Mouse (Mus musculus) Patski (cell line): ENCODE data around the gene AY358078. TPM values are rescaled to one million over a fixed set of nuclear protein-coding genes. Genes with fewer than 3 reads are reported as not detected.
"Not testable (repeated sequence)": the region's sequence is repeated elsewhere in the genome, so short reads cannot be mapped to it uniquely, and the experiment has no call there.

Source experiments
- ATAC-seq: fragments of 100-300 bp; one replicate; pipeline ENCODE4 v1.8.0; 2021
- CTCF ChIA-PET: fragments of 350-600 bp; sonication (Branson Sonifier 250); formaldehyde crosslinking; loops from one replicate; lab custom pipeline; 2022; ENCODE audit warnings: inconsistent platforms; lab: Charles Lee
- POLR2A ChIA-PET: fragments of 350-600 bp; sonication (Branson Sonifier 250); formaldehyde crosslinking; loops from one replicate; lab custom pipeline; 2022; ENCODE audit warnings: antibody characterized with exemption, inconsistent platforms; lab: Charles Lee
- DNase-seq: peaks from one replicate; pipeline ENCODE4 v3.0.0-alpha.2; 2011; ENCODE audit warnings: low read depth, low spot score
- H3K27me3 ChIP-seq: fragments of 371-371 bp; one replicate; pipeline ENCODE4 v1.5.1; 2021
- CTCF ChIP-seq: fragments of 100-300 bp; IDR thresholded peaks from one replicate; pipeline ENCODE4 v1.5.1; 2021
- in situ Hi-C: fragments of 300-500 bp; cut with MboI; formaldehyde crosslinking; loops from 3 replicates; pipeline ENCODE4 v1.11.1; 2018; ENCODE audit warnings: low pct_unique_long_range_greater_than_20kb, mixed read lengths
- polyA plus RNA-seq: library from polyadenylated mRNA; unstranded; gene quantifications from one replicate; pipeline ENCODE4 v1.2.3, GENCODE M21; 2021

AY358078 gene
- polyA plus RNA-seq, 1 experiment from 2014 or later: not detected

DNA sequence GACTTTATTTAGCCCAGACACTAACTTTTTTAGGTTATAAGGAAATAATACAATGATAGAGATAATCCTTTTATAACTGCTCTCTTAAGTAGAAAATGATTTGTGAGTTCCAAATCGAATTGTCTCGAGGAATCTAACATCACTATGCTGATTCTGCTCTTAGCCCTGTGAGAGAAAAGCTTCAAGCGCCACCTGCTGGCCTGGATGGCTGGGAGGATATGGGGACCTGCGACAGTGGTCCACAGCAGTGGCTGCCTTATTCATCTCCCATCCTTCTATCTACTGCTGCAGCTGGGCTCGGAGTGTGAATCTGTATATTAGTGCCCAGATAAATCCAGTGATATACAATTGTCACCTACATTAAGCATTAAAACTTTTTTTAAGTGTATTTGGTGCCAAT, 28.0 kb downstream of the AY358078 start:
- DNase-seq, POLR2A ChIA-PET, H3K27me3 ChIP-seq, in situ Hi-C loops, CTCF ChIA-PET: not testable (repeated sequence)
- TF ChIP-seq CTCF: peak; percentile 36
- ATAC-seq: peak; percentile 79

DNA sequence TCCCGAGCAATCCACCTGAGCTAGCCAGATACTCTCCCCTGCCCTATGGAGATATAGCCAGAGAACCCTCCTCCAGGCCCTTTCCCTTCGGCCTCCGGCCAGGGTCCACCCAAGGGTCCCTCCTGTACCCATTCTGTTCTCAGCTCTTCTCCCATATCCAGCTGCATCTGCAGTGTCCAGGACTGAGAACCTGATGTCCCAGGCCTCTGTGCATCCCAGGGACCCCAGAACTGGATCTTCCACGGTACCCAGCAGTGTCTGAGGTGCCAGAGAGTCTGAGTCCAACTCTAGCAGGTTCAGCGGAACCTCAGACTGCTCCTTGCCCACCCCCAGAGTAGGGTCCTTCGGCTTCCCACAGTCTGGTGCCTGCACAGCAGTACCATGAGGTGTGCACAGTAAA, 29.3 kb downstream of the AY358078 start:
- H3K27me3 ChIP-seq: no peaks in the 10 kb centered on the region
- TF ChIP-seq CTCF: no peak
- POLR2A ChIA-PET: no interaction called here
- DNase-seq (no peak), ATAC-seq (no peak)
- CTCF ChIA-PET: no interaction called here
- in situ Hi-C loops: no loop called here

DNA sequence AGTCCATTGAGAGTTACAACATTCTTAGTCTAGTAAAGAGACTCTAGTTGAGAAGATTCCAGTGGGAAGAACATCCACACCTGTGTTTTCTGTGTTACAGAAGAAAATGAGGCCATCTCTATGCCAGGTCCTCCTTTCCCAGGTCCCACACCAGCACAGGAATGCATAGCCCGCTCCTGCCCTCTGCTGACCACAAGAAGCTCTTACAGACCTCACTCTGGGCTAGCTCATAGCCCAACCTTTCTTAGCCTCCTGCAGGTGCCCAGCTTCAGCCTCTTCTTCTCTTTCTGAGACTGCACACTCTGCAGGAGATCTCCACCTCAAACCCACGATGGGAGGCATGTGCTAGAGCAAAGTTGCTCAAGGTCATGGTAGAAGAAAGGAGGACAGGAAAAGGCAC, 38.6 kb downstream of the AY358078 start:
- TF ChIP-seq CTCF: peak; percentile 18
- H3K27me3 ChIP-seq, POLR2A ChIA-PET, DNase-seq, CTCF ChIA-PET, in situ Hi-C loops: not testable (repeated sequence)
- ATAC-seq: peak; percentile 71

DNA sequence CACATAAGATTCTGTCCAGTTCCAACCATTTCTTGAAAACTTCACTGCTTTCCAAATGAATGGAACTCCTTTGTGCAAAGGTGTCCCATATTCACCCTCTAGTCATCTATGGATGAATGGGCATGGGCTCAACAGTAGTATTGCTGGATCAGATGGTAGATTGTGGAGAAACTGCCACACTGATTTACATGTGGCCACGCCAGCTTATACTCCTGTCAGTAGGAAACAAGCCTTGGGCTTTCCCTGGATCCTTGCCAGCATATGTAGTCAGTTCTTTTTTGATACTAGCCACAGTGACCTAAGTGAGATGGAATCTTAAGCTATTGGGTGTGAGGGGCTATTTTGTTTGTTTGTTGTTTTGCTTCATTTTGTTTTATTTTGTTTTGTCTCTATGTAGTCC, 42.4 kb downstream of the AY358078 start:
- ChIA-PET POLR2A (no interaction called here), CTCF (no interaction called here)
- no peak for TF ChIP-seq CTCF
- no peaks in the 10 kb centered on the region for H3K27me3 ChIP-seq
- in situ Hi-C loops: loop anchor here (5.0 to 10.0 kb wide), 2 partner anchors 67 to 590 kb away; partner anchors contain the start of gene Ang4
- DNase-seq (peak; percentile 10), ATAC-seq (no peak)

DNA sequence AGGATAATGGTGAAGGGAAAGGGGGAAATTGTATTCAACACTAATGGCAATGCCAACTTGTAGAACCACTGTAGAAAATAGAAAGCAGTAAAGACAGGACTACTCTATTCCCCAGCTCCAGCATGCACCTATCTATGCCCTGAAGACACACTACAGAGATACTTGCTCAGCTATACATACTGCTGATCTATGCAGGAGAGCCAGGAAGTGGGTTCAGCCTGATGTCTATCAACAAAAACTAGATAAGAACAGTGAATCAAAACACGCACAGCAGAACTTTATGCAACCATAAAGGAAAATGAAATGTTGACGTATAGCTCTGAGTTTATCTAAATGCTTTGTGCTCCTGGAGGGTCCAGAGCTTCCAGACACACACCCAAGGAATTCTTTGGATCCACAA, 42.9 kb downstream of the AY358078 start:
- ChIA-PET CTCF (interaction anchor here (0.6 to 1.1 kb wide), 2 partner anchors 36 to 41 kb away, joined by 3 read pairs; no protein-coding TSS in a partner anchor), POLR2A (no interaction called here)
- in situ Hi-C loops: loop anchor here (5.0 to 10.0 kb wide), 2 partner anchors 68 to 590 kb away; partner anchors contain the start of gene Ang4
- TF ChIP-seq CTCF: no peak
- ATAC-seq: no peak
- H3K27me3 ChIP-seq: no peaks in the 10 kb centered on the region
- DNase-seq: no peak

DNA sequence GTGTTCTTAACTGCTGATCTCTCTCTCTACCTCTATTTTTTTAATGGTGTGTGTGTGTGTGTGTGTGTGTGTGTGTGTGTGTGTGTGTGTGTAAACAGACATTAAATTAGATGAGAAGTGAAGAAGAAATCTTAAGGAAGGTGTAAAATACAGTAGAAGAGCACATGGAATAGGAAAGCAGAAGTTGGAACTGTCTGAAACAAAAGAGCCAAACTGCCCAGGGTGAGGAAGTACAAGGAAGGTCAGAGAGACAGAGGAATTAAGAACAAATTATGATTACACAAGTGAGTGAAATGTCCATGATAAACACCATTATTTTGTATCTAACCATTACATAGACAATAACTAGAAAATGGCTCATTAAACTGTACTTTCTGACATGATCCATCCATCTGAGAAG, 44.0 kb downstream of the AY358078 start:
- TF ChIP-seq CTCF: no peak
- in situ Hi-C loops: loop anchor here (5.0 to 10.0 kb wide), 2 partner anchors 69 to 592 kb away; partner anchors contain the start of gene Ang4
- no peaks in the 10 kb centered on the region for H3K27me3 ChIP-seq
- ATAC-seq (no peak), DNase-seq (no peak)
- CTCF ChIA-PET: interaction anchor here (1.2 to 1.3 kb wide), 2 partner anchors 26 to 59 kb away, joined by 3 to 4 read pairs; no protein-coding TSS in a partner anchor
- POLR2A ChIA-PET: no interaction called here

DNA sequence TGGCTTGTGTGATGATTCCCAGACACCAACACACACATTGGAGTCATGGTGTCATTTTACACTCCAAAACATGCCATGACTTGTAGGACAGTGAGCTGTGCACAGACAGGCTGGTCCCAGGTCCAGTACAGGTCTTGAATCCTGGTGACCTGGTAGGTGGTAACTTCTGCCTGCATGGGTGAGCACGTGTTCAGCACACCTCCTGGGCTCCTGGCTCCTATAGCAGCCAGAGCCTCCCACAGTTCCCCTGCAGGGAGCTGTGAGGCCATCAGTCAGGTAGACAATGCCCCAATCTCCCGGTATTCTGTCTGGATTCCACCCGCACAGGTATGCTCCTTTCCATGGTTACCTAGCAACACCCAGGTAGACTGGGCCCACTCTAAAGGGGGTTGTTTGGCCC, 46.7 kb downstream of the AY358078 start:
- ChIA-PET POLR2A (no interaction called here), CTCF (no interaction called here)
- DNase-seq (no peak), ATAC-seq (no peak)
- H3K27me3 ChIP-seq: no peaks in the 10 kb centered on the region
- TF ChIP-seq CTCF: no peak
- in situ Hi-C loops: loop anchor here (10.0 kb wide), 1 partner anchor 72 kb away; the partner anchor contains the start of gene Ang4

DNA sequence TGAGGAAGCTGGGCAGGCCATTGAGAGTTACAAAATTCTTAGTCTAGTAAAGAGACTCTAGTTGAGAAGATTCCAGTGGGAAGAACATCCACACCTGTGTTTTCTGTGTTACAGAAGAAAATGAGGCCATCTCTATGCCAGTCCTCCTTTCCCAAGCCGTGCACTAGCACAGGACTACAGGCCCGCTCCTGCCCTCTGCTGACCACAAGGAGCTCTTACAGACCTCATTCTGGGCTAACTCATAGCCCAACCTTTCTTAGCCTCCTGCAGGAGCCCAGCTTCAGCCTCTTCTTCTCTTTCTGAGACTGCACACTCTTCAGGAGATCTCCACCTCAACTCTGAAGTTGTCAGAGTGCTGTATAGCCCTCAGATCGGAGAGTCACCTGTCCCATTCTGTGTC, 51.2 kb downstream of the AY358078 start:
- CTCF ChIA-PET, ATAC-seq, POLR2A ChIA-PET, H3K27me3 ChIP-seq, DNase-seq: not testable (repeated sequence)
- in situ Hi-C loops: loop anchor here (10.0 kb wide), 1 partner anchor 566 kb away; no protein-coding TSS in a partner anchor

DNA sequence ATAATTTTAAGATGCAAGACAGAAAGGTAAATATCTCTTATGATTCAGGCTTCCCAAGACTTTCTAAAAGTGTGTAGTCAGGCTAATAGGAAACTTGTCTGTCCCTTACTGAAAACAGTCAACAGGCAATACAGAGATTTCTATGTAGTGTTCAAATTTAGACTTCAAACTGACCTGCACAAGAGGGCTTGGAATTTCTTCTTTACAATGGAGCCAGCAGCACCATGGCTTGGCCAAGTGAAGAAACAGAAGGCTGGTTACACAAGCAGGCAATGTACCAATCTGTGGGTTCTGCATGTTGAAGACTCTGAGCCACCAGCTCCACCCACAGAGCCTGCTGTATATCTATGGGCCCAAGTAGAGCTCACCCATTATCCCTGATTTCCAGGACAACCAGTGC, 53.6 kb downstream of the AY358078 start, which contains the start of gene Ear6:
Ear6 (plus strand) TSS at position 301 of the 400 bp plus-strand sequence.
- TF ChIP-seq CTCF: no peak
- DNase-seq (no peak), ATAC-seq (no peak)
- ChIA-PET CTCF (interaction anchor here (0.6 kb wide), 1 partner anchor 21 kb away, joined by 3 read pairs; no protein-coding TSS in a partner anchor), POLR2A (no interaction called here)
- no peaks in the 10 kb centered on the region for H3K27me3 ChIP-seq
- in situ Hi-C loops: loop anchor here (10.0 kb wide), 1 partner anchor 569 kb away; no protein-coding TSS in a partner anchor

DNA sequence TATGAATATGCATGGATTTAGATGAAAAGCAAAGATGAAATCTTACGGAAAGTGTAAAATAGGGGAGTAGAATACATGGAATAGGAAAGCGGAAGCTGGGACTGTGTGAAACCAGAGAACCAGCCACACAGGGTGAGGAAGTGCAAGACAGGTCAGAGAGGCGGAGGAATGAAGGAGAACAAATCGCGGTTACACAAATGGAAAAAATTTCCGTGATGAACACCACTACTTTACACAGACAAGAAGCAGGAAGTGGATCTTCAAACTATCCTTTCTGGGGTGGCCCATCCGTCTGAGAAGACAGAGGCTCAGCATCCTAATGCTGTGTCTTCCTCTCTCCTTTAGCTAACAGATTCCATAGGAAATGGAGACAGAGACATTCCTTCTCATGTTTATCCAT, 55.4 kb downstream of the AY358078 start:
- CTCF ChIA-PET, DNase-seq, H3K27me3 ChIP-seq, ATAC-seq: not testable (repeated sequence)
- POLR2A ChIA-PET: interaction anchor here (0.6 kb wide), 1 partner anchor 302 kb away, joined by 6 read pairs; no protein-coding TSS in a partner anchor
- in situ Hi-C loops: loop anchor here (10.0 kb wide), 1 partner anchor 570 kb away; no protein-coding TSS in a partner anchor

DNA sequence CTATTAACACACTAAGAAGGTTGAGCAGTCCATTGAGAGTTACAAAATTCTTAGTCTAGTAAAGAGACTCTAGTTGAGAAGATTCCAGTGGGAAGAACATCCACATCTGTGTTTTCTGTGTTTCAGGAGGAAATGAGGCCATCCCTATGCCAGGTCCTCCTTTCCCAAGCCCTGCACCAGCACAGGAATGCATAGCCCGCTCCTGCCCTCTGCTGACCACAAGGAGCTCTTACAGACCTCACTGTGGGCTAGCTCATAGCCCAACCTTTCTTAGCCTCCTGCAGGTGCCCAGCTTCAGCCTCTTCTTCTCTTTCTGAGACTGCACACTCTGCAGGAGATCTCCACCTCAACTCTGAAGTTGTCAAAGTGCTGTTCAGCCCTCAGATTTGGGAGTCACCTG, 63.8 kb downstream of the AY358078 start:
- POLR2A ChIA-PET: interaction anchor here (0.7 kb wide), 1 partner anchor 20 kb away, joined by 3 read pairs; no protein-coding TSS in a partner anchor
- ATAC-seq: peak; percentile 93
- in situ Hi-C loops, H3K27me3 ChIP-seq, CTCF ChIA-PET, DNase-seq: not testable (repeated sequence)
